Mouse (Mus musculus) bone marrow, adult 2 months (tissue): ENCODE measurements around the gene Epha5. TPM values are rescaled to one million over a fixed set of nuclear protein-coding genes. Genes with fewer than 3 reads are reported as not detected.

ENCODE experiments used
- H3K27ac ChIP-seq: fragments of 200-500 bp; 2 replicates; pipeline ENCODE4 v1.5.1; 2012; ENCODE audit warnings: low read depth, mild to moderate bottlenecking, control low read depth, inconsistent platforms, low read length; ENCODE audit not compliant: control insufficient read depth, poor library complexity, insufficient read depth
- H3K4me1 ChIP-seq: fragments of 200-500 bp; 2 replicates; pipeline ENCODE4 v1.6.1; 2011; ENCODE audit warnings: low read length; ENCODE audit not compliant: control insufficient read depth, insufficient read depth
- H3K4me3 ChIP-seq: fragments of 200-500 bp; replicated peaks from 2 replicates; pipeline ENCODE3; 2011; ENCODE audit warnings: mild to moderate bottlenecking, low read depth, low read length, control low read depth; ENCODE audit not compliant: control insufficient read depth
- CTCF ChIP-seq: fragments of 200-500 bp; IDR thresholded peaks from 2 replicates; pipeline ENCODE4 v1.5.1; 2011; ENCODE audit warnings: low read length, control low read depth; ENCODE audit not compliant: control insufficient read depth, insufficient read depth
- POLR2A ChIP-seq: fragments of 200-500 bp; IDR thresholded peaks from 2 replicates; pipeline ENCODE4 v1.6.1; 2011; ENCODE audit warnings: low read depth, mild to moderate bottlenecking, control low read depth, low read length, borderline replicate concordance; ENCODE audit not compliant: control insufficient read depth
- WGBS: fragments of 180-500 bp; shearing (Covaris S2); methylation state at CpG from one replicate; pipeline ENCODE4 v1.1.7; 2018; 5-methylcytosine and 5-hydroxymethylcytosine counted together
- polyA plus RNA-seq: library from polyadenylated mRNA; stranded (reverse); fragments of >200 nt; gene quantifications from 2 replicates; pipeline ENCODE4 v1.2.4, GENCODE M21; 2011; ENCODE audit warnings: low replicate concordance; ENCODE audit not compliant: missing spikeins, insufficient read depth, insufficient read length

Gene Epha5
- not detected in 2 replicates for polyA plus RNA-seq

DNA sequence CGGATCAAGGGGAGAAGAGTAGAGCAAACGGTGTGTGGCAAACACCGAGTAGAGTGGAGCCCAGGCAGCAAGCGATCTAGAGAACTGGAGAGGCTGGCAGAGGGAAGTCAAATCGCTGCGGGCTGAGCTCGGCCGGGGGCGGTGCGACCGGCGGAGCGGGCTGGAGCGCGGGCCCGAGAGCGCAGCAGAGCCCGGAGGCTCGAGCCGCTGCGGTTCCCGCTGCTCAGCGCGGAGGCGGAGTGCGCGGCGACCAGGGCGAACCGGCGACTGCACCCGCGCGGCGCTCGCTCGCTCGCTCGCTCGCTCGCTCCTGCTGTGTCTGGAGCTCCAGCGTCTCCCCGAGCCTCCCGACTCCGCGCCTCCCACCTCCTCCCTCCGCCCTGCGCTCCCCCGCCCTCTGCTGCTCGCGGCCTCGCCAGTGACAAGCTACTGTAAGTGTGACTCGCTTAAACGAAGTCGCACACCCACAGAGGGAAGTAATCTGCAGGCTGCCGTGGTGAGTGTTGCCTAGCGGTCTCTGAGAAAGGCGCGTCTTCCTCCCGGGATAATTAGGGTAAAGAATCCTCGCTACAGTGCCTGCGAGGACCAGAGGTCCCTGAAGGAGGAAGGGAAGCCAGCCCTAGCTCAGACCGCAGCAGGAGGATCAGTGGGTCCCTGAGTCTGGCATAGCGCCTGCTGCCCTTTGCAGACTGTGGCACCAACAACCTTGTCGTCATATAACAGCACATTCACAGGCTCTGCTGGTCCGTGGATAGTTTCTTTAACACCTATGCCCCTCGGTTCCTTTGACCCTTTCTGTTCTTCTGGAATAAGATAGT, at the start of gene Epha5:
Gene Epha5 (minus strand): TSS at position 321 of the 818 bp plus-strand sequence.
- Histone ChIP-seq H3K4me3 (no peak within 1 kb of the TSS), H3K27ac (no peak within 1 kb of the TSS), H3K4me1 (no peaks in the 10 kb centered on the region)
- no peak for TF ChIP-seq POLR2A
- no peak for TF ChIP-seq CTCF
- 1% methylated on average over 67 of the region's 67 CpGs for WGBS

GRCm38 (mm10) chr5:84456216-84456615, 39.0 kb upstream of the Epha5 start:
- Histone ChIP-seq H3K27ac (no peak overlapping the region), H3K4me3 (no peak overlapping the region), H3K4me1 (no peaks in the 10 kb centered on the region)
- TF ChIP-seq CTCF = no peak
- TF ChIP-seq POLR2A = no peak
- WGBS = 72% methylated on average over 3 of the region's 3 CpGs

GRCm38 (mm10) chr5:84454641-84455040, 37.5 kb upstream of the Epha5 start:
- no peaks in the 10 kb centered on the region for H3K4me1 ChIP-seq
- no peak overlapping the region for H3K27ac ChIP-seq
- no peak overlapping the region for H3K4me3 ChIP-seq
- 73% methylated on average over 4 of the region's 4 CpGs for WGBS
- TF ChIP-seq CTCF (no peak), POLR2A (no peak)

DNA sequence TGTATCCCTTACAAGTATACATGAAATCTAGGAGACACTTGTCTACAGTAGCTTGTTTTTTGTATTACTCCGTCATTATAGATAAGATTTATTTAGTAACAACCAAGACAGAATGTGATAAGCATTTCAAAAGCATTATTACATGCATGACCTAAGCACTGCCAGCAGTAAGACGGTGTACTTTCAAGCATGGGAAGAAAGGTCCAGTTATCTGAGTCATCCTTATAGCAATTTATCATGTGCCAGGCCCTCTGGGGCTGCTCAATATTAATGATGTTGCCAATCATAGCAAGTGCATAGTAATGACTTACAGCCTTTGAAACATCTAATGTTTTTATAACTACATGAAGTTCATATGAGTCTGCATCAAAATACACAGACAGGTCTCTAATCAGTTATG, 36.7 kb upstream of the Epha5 start:
- Histone ChIP-seq H3K4me1 (no peaks in the 10 kb centered on the region), H3K4me3 (no peak overlapping the region), H3K27ac (no peak overlapping the region)
- no peak for TF ChIP-seq POLR2A
- no peak for TF ChIP-seq CTCF
- 79% methylated on average over 2 of the region's 2 CpGs for WGBS

GRCm38 (mm10) chr5:84440232-84440631, 23.1 kb upstream of the Epha5 start:
- H3K4me3 ChIP-seq = no peak overlapping the region
- WGBS = 83% methylated on average over 2 of the region's 2 CpGs

GRCm38 (mm10) chr5:84415961-84416821, 991 bp downstream of the Epha5 start:
- TF ChIP-seq CTCF = no peak
- no peak for TF ChIP-seq POLR2A
- WGBS = under 1% methylated on average over 45 of the region's 45 CpGs
- Histone ChIP-seq H3K4me1 (no peaks in the 10 kb centered on the region), H3K27ac (no peak overlapping the region), H3K4me3 (no peak overlapping the region)

More at GRCm38 (mm10) chr5:84440232-84440631, 23.1 kb upstream of the Epha5 start:
- no peak overlapping the region for H3K27ac ChIP-seq
- H3K4me1 ChIP-seq = no peaks in the 10 kb centered on the region
- TF ChIP-seq CTCF (no peak), POLR2A (no peak)

DNA sequence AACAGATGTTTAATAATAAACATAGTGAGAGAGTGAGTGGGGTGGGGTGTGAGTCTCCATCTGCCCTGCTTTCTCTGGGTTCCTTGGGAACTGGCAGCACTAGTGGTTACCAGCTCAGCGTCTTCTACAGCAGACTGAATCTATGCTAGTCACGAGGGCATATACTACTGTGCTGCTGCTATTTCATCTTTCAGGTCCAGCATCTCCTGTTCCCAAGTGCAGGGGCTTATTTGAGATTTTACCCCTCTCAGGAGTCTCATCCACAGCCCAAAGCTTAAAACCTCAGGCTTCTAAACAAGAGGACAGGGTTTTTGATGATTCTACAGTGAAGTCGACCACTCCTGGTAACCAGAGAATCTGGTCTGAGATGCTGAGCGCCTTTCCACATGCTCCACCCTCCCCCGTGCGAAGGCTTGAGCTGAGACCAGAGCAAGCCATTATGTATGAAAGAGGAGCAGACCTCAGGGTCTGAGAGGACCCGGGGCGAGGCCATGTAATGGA, 2.2 kb downstream of the Epha5 start:
- 13% methylated on average over 8 of the region's 8 CpGs for WGBS
- no peak overlapping the region for H3K27ac ChIP-seq
- TF ChIP-seq CTCF (no peak), POLR2A (no peak)
- H3K4me1 ChIP-seq = no peaks in the 10 kb centered on the region
- no peak overlapping the region for H3K4me3 ChIP-seq

GRCm38 (mm10) chr5:84413026-84413425, 4.2 kb downstream of the Epha5 start:
- WGBS = 76% methylated on average over 1 of the region's 1 CpGs
- Histone ChIP-seq H3K4me1 (no peaks in the 10 kb centered on the region), H3K4me3 (no peak overlapping the region), H3K27ac (no peak overlapping the region)
- TF ChIP-seq CTCF (no peak), POLR2A (no peak)
